Mouse (Mus musculus): Measurements from ENCODE around the gene 4632433K11Rik. TPM values are rescaled to one million over a fixed set of nuclear protein-coding genes. Genes with fewer than 3 reads are reported as not detected.

4632433K11Rik gene
- polyA plus RNA-seq (2014; fragmentation: Nextera tagmentation; extraction: Ambion mirVana) = not detected in 2 replicates

GRCm38 (mm10) chr7:5033818-5034217, at the start of gene 4632433K11Rik:
Gene 4632433K11Rik, plus strand, starts transcription at chr7:5034118.
- ATAC-seq (replicated peaks; ENCODE audit: low FRiP score, low TSS enrichment, low read depth) (no peak), DNase-seq (ENCODE audit: low spot score) (no peak)
- no peak within 1 kb of the TSS for H3K27ac ChIP-seq (ENCODE audit: low read depth)
- WGBS = 87% methylated on average over 3 of the region's 3 CpGs
- H3K4me2 ChIP-seq (ENCODE audit: low read length) = no peak within 1 kb of the TSS
- H3K36me3 ChIP-seq (ENCODE audit: control insufficient read depth, insufficient read depth, low read length) = peaks cover 74% of the 10 kb centered on the region
- H3K9ac ChIP-seq (ENCODE audit: low read length) = no peak within 1 kb of the TSS
- no peak within 1 kb of the TSS for H3K4me3 ChIP-seq (ENCODE audit: low read depth, low read length)
- H3K9me3 ChIP-seq (ENCODE audit: control insufficient read depth, low read length) = peaks cover 45% of the 10 kb centered on the region
- H3K27me3 ChIP-seq (replicated peaks; ENCODE audit: control insufficient read depth, insufficient read depth, low read length) = no peaks in the 10 kb centered on the region
- H3K4me1 ChIP-seq (replicated peaks; ENCODE audit: control insufficient read depth, insufficient read depth, low read length) = 0 out of 2 replicates have a peak, but pooled peaks cover 4% of the 10 kb centered on the region

GRCm38 (mm10) chr7:4988250-4988649, 45.7 kb upstream of the 4632433K11Rik start:
- Histone ChIP-seq H3K4me1 (replicated peaks; ENCODE audit: control insufficient read depth, insufficient read depth, low read length) (no peaks in the 10 kb centered on the region), H3K27ac (ENCODE audit: low read depth) (no peak overlapping the region), H3K9ac (ENCODE audit: low read length) (no peak overlapping the region), H3K4me3 (ENCODE audit: low read depth, low read length) (no peak overlapping the region), H3K36me3 (ENCODE audit: control insufficient read depth, insufficient read depth, low read length) (peaks cover 11% of the 10 kb centered on the region), H3K4me2 (ENCODE audit: low read length) (no peak overlapping the region), H3K9me3 (ENCODE audit: control insufficient read depth, low read length) (no peaks in the 10 kb centered on the region), H3K27me3 (replicated peaks; ENCODE audit: control insufficient read depth, insufficient read depth, low read length) (no peaks in the 10 kb centered on the region)
- ATAC-seq (replicated peaks; ENCODE audit: low FRiP score, low TSS enrichment, low read depth) (no peak), DNase-seq (ENCODE audit: low spot score) (no peak)
- WGBS = 47% methylated on average over 2 of the region's 2 CpGs

GRCm38 (mm10) chr7:4993347-4993998, 40.4 kb upstream of the 4632433K11Rik start:
- no peak overlapping the region for H3K4me2 ChIP-seq (ENCODE audit: low read length)
- H3K4me3 ChIP-seq (ENCODE audit: low read depth, low read length) = no peak overlapping the region
- H3K27ac ChIP-seq (ENCODE audit: low read depth) = no peak overlapping the region
- H3K36me3 ChIP-seq (ENCODE audit: control insufficient read depth, insufficient read depth, low read length) = peaks cover 20% of the 10 kb centered on the region
- 51% methylated on average over 55 of the region's 55 CpGs for WGBS
- peaks cover 11% of the 10 kb centered on the region for H3K4me1 ChIP-seq (replicated peaks; ENCODE audit: control insufficient read depth, insufficient read depth, low read length)
- peaks cover 11% of the 10 kb centered on the region; the same call in 1 of the 2 replicates for H3K9me3 ChIP-seq (ENCODE audit: control insufficient read depth, low read length)
- H3K27me3 ChIP-seq (replicated peaks; ENCODE audit: control insufficient read depth, insufficient read depth, low read length) = no peaks in the 10 kb centered on the region; the same call in 1 of the 2 replicates
- ATAC-seq (replicated peaks; ENCODE audit: low FRiP score, low TSS enrichment, low read depth) (no peak), DNase-seq (ENCODE audit: low spot score) (no peak)
- H3K9ac ChIP-seq (ENCODE audit: low read length) = no peak overlapping the region

- DNase-seq (ENCODE audit: low spot score) (no peak), ATAC-seq (replicated peaks; ENCODE audit: low FRiP score, low TSS enrichment, low read depth) (no peak)
- H3K27me3 ChIP-seq (replicated peaks; ENCODE audit: control insufficient read depth, insufficient read depth, low read length) = no peaks in the 10 kb centered on the region; the same call in 1 of the 2 replicates
- peaks cover 11% of the 10 kb centered on the region for H3K4me1 ChIP-seq (replicated peaks; ENCODE audit: control insufficient read depth, insufficient read depth, low read length)
- peaks cover 20% of the 10 kb centered on the region for H3K36me3 ChIP-seq (ENCODE audit: control insufficient read depth, insufficient read depth, low read length)
- no peak overlapping the region for H3K4me3 ChIP-seq (ENCODE audit: low read depth, low read length)
- H3K9ac ChIP-seq (ENCODE audit: low read length) = no peak overlapping the region
- no peak overlapping the region for H3K27ac ChIP-seq (ENCODE audit: low read depth)
- WGBS = 59% methylated on average over 59 of the region's 59 CpGs
- H3K9me3 ChIP-seq (ENCODE audit: control insufficient read depth, low read length) = peaks cover 11% of the 10 kb centered on the region; the same call in 1 of the 2 replicates
- H3K4me2 ChIP-seq (ENCODE audit: low read length) = peak overlapping the region; percentile 82; the same call in 1 of the 2 replicates
Observed at GRCm38 (mm10) chr7:4993999-4994788, 39.7 kb upstream of the 4632433K11Rik start.

- no peak overlapping the region for H3K27ac ChIP-seq (ENCODE audit: low read depth)
- H3K4me2 ChIP-seq (ENCODE audit: low read length) = peak overlapping the region; percentile 82
- H3K4me3 ChIP-seq (ENCODE audit: low read depth, low read length) = peak overlapping the region; percentile 55
- peaks cover 20% of the 10 kb centered on the region for H3K36me3 ChIP-seq (ENCODE audit: control insufficient read depth, insufficient read depth, low read length)
- DNase-seq (ENCODE audit: low spot score) (peak; percentile 60), ATAC-seq (replicated peaks; ENCODE audit: low FRiP score, low TSS enrichment, low read depth) (peak; percentile 7)
- WGBS = 5% methylated on average over 19 of the region's 19 CpGs
- H3K9ac ChIP-seq (ENCODE audit: low read length) = peak overlapping the region; percentile 55
- H3K4me1 ChIP-seq (replicated peaks; ENCODE audit: control insufficient read depth, insufficient read depth, low read length) = peaks cover 11% of the 10 kb centered on the region
- H3K9me3 ChIP-seq (ENCODE audit: control insufficient read depth, low read length) = peaks cover 11% of the 10 kb centered on the region; the same call in 1 of the 2 replicates
- no peaks in the 10 kb centered on the region; the same call in 1 of the 2 replicates for H3K27me3 ChIP-seq (replicated peaks; ENCODE audit: control insufficient read depth, insufficient read depth, low read length)
Observed at GRCm38 (mm10) chr7:4995268-4996002, 38.5 kb upstream of the 4632433K11Rik start.

- Histone ChIP-seq H3K36me3 (ENCODE audit: control insufficient read depth, insufficient read depth, low read length) (peaks cover 20% of the 10 kb centered on the region), H3K27me3 (replicated peaks; ENCODE audit: control insufficient read depth, insufficient read depth, low read length) (no peaks in the 10 kb centered on the region; the same call in 1 of the 2 replicates), H3K27ac (ENCODE audit: low read depth) (peak within 1 kb of the TSS; percentile 57; the same call in 1 of the 2 replicates), H3K4me3 (ENCODE audit: low read depth, low read length) (peak within 1 kb of the TSS; percentile 55), H3K9ac (ENCODE audit: low read length) (peak within 1 kb of the TSS; percentile 55), H3K4me2 (ENCODE audit: low read length) (peak within 1 kb of the TSS; percentile 82), H3K9me3 (ENCODE audit: control insufficient read depth, low read length) (peaks cover 11% of the 10 kb centered on the region; the same call in 1 of the 2 replicates), H3K4me1 (replicated peaks; ENCODE audit: control insufficient read depth, insufficient read depth, low read length) (peaks cover 11% of the 10 kb centered on the region)
- 6% methylated on average over 21 of the region's 26 CpGs for WGBS
- DNase-seq (ENCODE audit: low spot score) = peak; percentile 97
- peak; percentile 89 for ATAC-seq (replicated peaks; ENCODE audit: low FRiP score, low TSS enrichment, low read depth)
Observed at GRCm38 (mm10) chr7:4996003-4996895, 37.7 kb upstream of the 4632433K11Rik start, which contains the start of gene Zfp579. Gene Zfp579, minus strand, starts transcription at chr7:4996158.

- Histone ChIP-seq H3K4me1 (replicated peaks; ENCODE audit: control insufficient read depth, insufficient read depth, low read length) (peaks cover 11% of the 10 kb centered on the region), H3K4me2 (ENCODE audit: low read length) (peak overlapping the region; percentile 82), H3K9ac (ENCODE audit: low read length) (no peak overlapping the region), H3K4me3 (ENCODE audit: low read depth, low read length) (peak overlapping the region; percentile 55; the same call in 1 of the 2 replicates), H3K9me3 (ENCODE audit: control insufficient read depth, low read length) (peaks cover 11% of the 10 kb centered on the region; the same call in 1 of the 2 replicates), H3K27me3 (replicated peaks; ENCODE audit: control insufficient read depth, insufficient read depth, low read length) (no peaks in the 10 kb centered on the region; the same call in 1 of the 2 replicates), H3K27ac (ENCODE audit: low read depth) (no peak overlapping the region), H3K36me3 (ENCODE audit: control insufficient read depth, insufficient read depth, low read length) (peaks cover 20% of the 10 kb centered on the region)
- WGBS = 59% methylated on average over 6 of the region's 8 CpGs
- no peak for DNase-seq (ENCODE audit: low spot score)
- no peak for ATAC-seq (replicated peaks; ENCODE audit: low FRiP score, low TSS enrichment, low read depth)
Observed at GRCm38 (mm10) chr7:4996934-4997333, 37.0 kb upstream of the 4632433K11Rik start.
